Mouse (Mus musculus): ENCODE measurements at regions not wholly inside any gene's neighbourhood (a gene's known extent, or its start where the extent isn't known, plus 50 kb on each side); places are given as distances from the start of the nearest gene placed in this dataset.

DNA sequence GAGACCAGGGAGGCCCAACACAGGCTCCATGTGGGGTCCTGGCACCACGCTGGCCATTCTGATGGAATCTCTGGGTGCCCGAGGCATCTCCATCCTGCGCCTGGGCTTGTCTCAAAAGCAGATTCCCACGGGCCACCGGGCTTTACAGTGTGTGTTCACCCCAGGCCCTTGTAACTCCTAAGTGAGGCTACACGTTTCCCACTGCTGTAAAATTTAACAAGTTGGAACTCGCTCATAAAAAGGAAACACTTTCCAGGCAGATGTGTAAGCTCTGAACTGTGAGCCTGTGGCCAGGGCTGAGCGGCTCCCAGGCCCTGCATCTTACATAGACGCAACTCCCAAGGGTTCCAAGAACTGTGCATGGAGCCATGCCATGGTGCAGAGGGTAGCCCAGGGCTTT, 296.3 kb upstream of the Rtl1 start:
- TF ChIP-seq CTCF (IDR thresholded peaks at IDR 0.05; ENCODE audit: extremely low read depth, insufficient read depth, insufficient read length, insufficient replicate concordance) (no peak), POLR2A (IDR thresholded peaks at IDR 0.05; ENCODE audit: low read depth, low read length) (no peak)
